Mouse (Mus musculus) natural killer cell, adult 2 months (primary cell): ENCODE results near the gene Arf6.
A peak's percentile ranks its signal among the peaks of the same experiment; 100 is the strongest.
"Not testable (repeated sequence)": the region's sequence is repeated elsewhere in the genome, so short reads cannot be mapped to it uniquely, and the experiment has no call there.

Source experiments
- DNase-seq, 2 experiments: peaks; one replicate each; pipeline ENCODE4 v3.0.0; 2022; ENCODE audit warnings: low spot score in 2 of 2

Gene Arf6

DNA sequence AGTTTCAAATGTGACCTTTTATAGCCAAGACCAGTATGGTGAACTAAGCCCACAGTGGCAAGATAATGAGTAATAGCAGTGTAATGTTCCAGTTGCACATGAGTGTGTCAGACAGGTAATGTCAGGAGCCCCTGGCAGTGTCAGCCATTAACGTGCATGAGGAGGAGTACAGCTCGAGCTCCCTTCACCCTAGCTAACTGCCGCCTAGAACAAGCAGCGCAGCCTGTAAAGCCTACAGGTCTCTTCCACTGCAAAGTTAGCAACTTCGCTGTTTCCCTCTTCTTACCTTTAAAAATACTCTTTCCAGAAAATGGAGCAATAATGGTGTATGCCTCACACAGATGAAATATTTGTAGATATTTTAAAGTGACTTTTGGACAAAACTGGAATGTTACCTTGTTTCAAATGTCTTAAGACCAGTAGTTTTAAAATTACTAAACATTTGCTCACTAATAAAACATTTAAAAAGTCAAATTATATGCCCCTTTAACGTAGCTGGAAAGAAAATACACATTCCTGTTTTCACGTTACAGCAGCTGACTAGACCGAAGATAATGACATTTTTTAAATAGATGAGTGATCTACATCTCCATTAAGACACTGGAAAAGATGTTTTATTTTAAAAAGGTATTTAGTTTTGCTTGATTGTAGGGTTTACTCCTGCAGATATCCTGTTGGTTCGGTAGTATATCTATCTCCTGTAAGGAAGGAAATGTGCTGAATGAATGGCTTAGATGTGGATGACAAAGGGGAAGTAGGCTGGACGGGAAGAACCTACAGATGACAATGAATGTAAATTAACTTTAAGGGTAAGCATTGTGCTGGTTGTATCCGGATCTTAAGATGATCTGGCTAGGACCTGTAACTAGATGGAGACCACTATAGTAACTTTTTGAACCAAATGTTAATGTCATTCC, 2.2 kb downstream of the Arf6 start:
- no peak for DNase-seq

DNA sequence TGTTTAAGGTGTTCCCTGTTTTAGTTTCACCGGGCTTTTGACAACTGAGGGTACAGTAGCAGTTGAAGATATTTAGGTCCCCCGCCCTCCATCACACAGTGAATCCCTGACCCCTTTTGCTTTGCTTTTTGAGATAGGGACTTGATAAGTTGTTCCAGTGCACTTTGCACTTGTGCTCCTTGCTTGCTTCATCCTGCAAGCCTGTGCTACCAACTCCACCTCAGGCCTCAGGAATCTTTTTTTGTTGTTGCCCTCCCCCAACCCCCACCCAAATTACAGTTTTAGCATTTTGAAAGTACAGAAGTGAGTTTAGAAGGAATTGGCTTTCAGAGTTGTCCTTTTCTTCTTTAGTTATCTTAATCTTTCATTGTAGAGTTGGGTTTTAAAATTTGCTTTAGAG, 4.2 kb downstream of the Arf6 start:
- DNase-seq = no peak

DNA sequence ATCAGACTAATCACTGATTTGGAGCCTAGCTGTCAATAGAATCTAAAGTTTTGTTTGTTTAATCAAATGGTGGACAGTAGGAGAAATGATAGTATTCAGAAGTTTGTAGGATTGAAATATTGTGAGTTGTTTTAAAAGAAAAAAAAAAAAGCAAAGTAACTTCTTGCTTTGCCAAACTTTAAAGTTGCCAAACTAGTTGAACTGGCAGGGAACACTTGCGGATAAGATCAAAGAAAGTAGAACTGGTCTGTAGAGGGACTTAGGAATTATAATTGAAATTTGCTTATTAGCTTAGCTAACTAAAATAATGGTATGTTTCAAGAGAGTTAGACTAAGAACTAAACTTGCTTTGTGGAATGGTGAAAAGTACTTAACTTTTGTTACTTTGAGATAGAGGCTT, 5.2 kb downstream of the Arf6 start:
- DNase-seq = no peak

DNA sequence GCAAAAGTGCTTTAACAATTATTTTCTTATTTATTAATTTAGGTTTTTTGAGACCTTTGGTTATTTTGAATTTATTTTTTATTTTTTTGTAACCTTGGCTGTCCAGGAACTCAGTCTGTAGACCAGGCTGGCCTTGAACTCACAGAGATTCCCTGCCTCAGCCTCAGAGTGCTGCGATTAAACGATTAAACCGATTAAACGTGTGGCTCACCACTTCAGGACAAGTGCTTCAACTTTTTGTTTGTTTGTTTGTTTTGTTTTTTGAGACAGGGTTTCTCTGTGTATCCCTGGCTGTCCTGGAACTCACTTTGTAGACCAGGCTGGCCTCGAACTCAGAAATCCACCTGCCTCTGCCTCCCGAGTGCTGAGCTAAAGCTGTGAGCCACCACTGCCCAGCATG, 5.7 kb downstream of the Arf6 start:
- DNase-seq = not testable (repeated sequence)

DNA sequence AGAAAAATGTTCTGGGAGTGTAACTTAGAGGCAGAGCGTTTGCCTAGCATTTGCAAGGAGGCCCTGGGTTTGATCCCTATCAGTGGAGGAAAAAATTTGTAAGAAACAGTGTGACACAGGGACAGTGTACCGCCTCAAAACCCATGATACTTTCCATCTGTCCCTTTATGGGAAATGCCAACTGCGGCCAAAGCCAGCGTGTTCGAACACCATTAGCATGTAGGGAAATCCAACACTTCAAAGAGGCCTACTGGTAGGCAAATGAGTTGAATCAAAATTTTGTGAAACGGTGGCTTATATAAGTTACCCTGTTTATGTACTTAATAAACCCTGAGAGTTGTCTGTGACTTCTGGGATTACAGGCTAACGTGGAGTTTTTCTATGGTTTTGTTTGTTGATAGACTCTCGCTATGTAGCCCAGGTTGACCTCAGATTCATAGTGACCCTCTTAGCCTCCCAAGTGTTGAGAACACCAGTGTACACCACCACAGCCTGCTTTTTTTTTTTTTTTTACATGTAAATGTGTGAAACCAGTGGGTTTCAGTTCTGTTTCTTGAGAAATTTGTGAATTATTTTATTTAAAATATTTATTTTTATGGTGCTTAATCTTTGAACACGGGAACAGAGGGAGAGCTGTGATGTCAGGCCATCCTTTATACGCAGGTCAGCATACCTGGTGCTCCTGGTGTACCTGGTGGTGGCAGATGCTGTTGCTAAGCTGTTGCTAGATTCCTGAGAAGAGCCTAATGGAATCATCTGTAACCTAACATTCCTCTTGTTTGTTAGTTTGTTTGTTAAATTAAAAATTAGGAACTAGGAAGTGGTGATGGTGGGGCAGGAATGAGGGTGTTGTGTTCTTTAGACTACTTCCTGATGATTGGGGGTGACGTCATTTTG, 6.9 kb downstream of the Arf6 start:
- no peak for DNase-seq

DNA sequence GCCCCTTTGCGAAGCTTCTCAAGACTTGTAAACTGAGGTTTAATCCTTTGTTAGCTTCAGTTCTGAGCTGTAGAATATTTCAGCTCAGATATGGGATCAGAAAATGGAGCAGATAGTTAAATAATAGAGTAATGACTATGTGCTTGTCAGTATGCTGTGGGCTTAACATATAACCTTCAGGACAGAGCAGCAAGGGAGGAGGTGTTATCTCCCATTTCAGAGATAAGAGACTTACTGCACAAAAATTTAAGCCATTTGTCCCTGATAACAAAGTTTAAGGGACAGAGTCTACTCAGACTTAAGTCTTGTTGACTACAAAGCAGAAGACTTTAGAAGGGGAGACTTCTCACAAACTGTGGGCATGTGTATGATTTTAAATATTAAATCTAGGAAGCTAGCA, 10.9 kb downstream of the Arf6 start:
- DNase-seq = no peak

DNA sequence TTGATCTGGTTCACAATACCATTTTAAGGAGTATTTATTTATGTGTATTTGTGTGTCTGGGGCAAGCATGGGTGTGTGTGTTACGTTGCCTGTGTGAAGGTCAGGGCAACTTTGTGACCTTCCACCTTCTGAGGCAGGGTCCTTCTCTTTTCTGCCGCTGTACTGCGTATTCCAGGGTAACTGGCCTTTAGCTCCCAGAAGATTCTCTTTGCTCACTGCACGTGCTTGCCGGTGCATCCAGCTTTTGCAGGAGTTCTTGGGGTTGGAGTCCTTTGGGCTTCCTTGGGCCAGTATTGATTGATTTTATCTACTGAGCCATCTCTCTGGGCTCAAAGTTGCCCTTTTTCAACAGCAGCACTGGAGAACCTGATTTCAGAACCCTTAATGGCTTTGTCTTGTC, 12.7 kb downstream of the Arf6 start:
- no peak for DNase-seq

DNA sequence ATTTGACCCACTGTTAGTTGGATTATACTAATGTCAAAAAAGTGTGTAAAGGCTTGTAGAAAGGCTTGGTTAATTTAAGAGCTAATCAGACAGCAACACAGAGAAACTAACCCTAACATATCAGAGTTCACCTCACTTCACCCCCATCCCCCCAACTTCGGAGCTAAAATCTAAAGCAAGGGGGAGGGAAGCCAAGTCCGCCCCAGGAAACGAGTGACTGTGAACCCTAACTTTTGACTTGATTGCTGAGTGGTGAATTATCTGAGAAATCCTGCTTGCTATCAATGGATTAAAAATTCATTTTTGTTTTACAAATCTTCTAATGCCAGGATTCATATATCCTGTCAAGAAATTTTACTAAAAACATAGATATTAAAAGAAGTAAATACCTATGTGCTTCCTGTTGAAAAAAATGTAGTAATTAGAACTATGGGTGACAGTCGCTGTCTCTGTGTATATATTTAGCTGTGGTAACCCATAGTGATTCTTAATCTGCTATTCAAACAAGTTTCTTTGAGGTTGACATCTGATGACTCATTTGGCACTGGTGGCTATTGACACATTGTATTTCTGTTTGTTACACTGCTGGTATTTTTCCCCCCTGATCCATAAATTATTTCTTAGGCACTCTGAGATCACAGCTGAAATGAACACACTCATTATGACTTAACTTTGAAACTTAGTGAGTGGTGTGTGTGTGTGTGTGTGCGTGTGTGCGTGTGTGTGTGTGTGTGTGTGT, 13.8 kb downstream of the Arf6 start:
- DNase-seq = peak; percentile 45 to 70

DNA sequence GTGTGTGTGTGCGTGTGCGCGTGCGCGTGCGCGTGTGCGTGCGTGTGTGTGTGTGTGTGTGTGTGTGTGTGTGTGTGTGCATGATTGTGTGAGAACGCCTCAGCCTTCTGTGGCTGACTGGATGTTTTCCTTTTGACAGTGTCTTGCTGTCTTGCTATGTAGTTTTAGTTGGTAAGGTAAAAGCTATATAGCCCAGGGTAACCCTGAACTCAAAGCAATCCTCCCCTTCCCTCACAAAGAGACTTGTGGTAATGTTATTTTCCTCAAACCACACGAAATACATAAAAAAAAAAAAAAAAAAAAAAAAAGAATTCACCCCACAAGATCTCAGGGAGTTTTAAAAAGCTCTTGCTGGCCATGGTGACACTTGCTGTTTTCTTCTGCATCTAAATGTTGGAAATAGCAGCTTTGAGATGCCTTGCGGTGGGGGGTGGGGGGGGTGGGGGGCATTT, 14.4 kb downstream of the Arf6 start:
- DNase-seq = not testable (repeated sequence)

DNA sequence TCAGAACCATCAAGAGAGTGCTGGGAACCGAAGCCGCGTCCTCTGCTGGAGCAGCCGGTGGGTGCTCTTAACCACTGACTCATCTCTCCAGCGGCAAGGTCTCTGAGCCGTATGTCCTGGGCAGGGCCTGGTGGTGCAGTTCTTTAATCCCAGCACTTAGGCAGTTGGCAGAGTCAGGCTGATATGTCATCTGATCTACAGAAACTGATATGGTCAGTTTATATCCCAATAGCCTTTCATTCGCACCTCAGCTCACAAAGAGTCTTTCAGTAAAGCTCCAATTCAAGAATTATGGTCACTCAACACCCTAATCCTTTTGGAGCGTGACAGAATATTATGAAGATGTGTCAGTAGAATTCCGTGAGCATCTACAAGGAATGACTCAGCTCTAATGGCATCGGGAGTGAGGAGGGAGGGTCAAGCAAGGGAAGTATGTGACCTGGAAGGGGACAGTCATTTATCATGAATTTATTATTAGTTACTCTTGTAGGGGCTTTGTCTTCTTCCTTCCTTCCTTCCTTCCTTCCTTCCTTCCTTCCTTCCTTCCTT, 16.4 kb downstream of the Arf6 start:
- DNase-seq = no peak

DNA sequence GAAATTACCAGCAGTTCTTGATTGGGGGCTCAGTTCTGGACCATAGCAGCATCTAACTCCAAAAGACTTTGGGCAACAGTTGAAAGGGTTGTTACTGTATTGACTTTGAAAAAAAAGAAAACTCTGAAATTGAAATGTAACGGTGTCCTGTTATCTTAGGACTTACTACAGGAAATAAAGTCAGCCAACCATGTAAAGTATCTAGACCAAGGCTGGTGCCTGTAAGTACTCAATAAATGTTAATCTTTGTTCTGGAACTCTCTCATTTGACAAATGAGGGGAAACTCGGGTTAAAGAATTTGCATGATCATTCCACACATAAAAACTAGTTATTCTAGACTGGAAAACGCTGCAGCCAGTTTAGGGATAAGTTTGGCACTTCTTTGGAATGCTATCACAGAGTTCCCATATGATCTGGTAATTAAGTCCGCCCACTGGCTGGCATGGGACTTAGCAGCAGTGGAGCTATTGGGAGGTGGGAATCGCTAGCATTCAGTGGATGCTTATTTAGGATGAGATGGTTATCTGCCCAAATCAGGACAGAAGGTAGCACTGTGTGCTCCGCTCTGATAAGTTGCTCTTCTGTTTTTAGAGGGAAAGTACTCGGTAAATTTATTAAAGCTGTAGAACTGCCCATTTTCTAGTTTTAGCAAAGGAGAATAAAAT, 17.5 kb downstream of the Arf6 start:
- DNase-seq = no peak

DNA sequence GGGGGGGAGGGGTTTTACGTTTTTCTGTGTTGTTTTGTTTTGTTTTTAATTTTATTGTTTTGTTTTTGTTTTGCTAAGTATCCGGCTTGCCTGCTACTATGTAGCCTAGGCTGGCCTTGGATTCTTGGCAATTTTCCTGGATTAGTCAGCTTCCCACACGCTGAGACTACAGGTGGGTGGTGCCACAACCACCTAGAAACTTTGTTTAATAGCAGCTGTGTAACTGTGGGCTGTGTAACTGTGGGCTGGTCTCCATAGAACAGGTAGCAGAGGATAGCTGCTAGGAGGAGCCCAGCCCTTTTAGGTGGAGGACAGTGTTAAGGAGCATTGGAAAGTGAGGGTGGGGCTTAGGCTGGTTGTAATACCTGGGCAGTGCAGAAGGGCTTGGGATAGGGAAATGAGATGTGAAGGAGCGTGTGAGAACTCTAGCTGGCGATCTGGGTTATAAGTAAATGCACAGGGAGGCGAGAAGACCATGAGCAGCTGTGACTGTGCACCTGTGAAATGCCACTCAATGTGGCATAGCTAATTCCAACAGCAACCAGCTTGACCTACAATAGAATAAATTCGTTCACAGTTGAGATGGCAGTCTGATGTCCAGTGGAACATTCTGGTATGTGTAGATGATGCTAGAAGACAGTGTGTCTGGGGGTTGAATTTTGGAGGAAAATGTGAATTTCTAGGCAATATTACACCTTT, 18.2 kb downstream of the Arf6 start:
- DNase-seq = no peak

DNA sequence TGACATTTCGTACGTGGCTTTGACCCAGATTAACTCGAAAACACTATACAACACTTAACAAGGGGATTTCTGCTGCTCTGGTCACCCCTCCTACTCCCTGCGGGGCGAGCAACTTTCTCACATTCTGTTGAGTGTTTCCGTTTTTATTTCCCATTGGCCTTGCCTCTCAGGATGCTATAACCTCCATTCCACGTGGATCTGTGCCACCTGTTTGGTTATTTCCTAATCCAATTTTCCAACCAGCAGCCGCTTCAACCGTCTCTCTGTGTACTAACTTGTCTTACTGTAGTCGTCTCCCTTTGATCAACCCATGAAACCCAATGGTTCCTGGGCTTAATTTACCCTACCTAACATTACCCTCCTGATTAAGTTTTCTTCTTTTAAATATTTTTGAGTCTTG, 21.1 kb downstream of the Arf6 start:
- DNase-seq = no peak

DNA sequence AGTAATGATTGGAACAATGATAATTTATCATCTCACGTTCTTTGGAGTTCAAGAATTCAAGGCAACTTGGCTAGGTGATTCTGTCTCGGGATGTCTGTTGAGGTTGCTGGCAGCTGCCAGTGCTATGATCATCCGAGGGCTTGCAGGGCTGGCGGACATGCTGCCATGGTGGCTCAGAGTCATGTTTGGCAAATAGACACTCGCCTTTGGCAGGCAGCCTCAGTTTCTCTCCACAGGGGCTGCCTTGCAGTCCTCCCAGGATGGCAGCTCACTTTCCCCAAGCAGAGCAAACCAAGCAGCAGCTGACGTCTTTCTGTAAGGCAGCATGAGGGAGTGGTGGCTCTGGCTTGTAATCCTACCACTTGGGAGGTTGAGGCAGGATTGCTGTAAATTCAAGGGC, 22.5 kb downstream of the Arf6 start:
- DNase-seq = no peak

DNA sequence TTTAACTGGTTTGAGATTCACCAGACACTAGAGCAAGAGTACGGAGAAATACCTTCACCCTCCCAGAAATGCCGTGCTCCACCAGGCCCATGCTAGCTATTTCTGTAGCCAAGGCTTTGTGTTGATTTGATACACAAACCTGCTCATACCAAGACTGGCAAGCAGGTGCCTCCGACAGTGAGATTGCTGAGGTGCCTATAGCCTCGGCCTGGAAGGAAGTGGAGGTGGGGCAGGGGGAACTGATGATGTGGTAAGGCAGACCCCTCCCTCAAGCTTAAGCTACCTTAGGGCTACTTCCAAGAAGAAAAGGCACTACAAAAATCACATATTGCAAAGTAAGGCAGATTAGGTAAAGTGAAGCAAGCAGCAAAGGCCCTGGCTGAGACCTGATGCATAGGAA, 28.4 kb downstream of the Arf6 start:
- no peak for DNase-seq

DNA sequence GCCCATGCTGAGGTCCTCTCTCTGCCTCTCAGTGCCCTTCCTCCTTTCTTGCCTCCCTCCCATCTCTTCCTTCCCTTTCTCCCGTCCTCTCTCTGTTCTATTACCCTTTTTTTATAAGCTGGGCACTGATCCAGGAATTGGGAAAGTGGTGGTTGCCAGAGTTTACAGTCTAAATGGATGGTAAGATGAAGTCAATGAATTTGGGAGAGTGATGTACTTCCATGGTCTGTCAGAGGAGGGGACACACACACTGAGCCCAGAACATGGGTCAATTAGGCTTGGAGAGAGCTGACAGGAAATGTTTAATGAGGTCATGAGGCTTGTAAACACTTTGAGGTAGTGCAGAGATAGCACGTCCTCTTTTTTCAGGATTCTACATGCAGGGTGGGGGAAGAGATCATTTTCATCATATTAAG, 28.9 kb downstream of the Arf6 start:
- no peak for DNase-seq

DNA sequence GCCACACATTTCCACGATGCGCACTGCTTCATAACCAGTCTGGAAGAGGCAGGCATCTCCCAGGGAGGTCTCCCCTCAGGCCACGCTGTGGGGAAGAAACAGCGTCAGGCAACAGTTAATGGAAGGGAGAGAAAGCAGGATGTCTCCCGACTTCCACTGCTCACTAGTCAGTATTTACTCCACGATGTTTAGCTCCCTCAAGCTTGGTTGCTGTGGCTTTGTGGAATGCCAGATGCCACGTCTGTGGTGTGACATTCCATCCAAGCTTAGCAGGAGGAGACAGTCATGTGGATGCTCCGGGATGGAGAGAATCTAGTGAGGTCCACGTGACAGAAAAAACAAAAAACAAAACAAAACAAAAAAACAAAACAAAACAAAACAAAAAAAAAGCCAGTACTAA, 30.1 kb downstream of the Arf6 start:
- no peak for DNase-seq

DNA sequence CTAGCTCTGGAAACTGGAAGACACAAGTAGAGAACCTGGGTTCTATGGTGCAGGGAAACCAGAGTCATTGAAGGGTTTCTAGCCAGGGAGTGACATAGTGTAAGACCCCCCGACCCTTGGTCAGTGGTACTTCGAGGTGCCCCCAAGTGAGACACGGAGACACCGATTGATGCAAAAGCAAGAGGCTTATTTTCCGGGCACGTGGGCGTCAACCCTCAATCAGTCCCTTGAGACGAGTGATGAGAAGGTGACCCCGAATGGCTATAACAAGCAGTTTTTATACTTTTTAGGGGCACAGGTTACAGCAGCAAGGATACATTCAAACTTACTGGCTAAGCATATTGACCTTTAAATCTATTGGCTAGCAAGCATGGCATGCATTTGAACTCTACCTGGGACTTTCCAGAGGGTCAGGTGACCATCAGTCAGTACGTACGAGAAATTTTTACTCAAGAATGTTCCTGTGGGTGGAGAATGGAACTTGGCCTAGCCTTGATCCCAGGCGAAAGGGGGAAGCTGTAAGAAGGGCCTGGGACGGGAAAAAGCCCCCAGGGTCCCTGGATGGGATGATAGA, 30.7 kb downstream of the Arf6 start:
- DNase-seq = no peak

DNA sequence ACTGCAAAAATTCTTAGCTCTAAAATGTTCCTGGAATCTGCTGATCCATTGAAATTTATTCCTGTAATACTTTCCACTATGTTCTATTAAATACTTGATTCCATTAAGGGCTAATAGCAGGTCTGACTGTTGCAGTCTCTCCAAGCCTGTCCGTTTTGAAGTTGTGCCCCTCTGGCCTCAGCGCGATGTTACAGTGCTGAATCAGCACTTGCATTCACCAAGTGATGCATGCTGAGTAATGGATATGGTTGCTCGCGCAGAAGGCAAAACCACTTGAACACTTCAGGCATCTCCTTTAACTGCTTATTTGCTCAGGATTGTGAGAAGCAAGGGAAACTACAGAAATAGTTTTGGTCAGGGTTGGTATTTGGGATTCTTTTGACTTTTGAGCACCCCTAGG, 38.8 kb downstream of the Arf6 start:
- DNase-seq = no peak

DNA sequence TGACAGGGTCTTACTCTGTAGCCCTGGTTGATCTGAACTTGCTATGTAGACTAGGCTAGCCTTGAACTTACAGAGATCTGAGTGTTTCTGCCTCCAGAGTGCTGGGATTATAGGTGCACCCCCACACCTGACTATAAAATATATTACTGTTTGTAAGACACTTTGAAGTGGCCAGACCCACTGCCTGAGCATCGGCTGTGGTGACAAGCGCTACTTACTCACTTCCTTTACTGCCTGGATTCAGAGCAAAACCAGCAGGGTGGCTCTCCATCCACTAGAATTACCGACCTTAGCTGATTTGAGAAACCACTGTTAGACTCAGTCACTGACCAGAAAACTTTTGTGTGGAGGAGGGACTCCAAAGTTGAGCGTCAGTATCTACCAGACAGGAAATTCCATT, 40.0 kb downstream of the Arf6 start:
- DNase-seq = peak; percentile 65 to 79
